Mouse (Mus musculus) thymus, postnatal 0 days (tissue): ENCODE measurements at regions not wholly inside any gene's neighbourhood (a gene's known extent, or its start where the extent isn't known, plus 50 kb on each side); places are given as distances from the start of the nearest gene placed in this dataset. TPM values are rescaled to one million over a fixed set of nuclear protein-coding genes. Genes with fewer than 3 reads are reported as not detected.
A peak's percentile ranks its signal among the peaks of the same experiment; 100 is the strongest.

ENCODE experiments used
- DNase-seq: peaks from one replicate; pipeline ENCODE4 v3.0.0-alpha.2; 2015; ENCODE audit warnings: low spot score
- microRNA-seq: library from miRNA; unstranded; fragments of <30 nt; microRNA quantifications from one replicate; pipeline ENCODE4, GENCODE M21; 2016; ENCODE audit warnings: borderline number of aligned reads

DNA sequence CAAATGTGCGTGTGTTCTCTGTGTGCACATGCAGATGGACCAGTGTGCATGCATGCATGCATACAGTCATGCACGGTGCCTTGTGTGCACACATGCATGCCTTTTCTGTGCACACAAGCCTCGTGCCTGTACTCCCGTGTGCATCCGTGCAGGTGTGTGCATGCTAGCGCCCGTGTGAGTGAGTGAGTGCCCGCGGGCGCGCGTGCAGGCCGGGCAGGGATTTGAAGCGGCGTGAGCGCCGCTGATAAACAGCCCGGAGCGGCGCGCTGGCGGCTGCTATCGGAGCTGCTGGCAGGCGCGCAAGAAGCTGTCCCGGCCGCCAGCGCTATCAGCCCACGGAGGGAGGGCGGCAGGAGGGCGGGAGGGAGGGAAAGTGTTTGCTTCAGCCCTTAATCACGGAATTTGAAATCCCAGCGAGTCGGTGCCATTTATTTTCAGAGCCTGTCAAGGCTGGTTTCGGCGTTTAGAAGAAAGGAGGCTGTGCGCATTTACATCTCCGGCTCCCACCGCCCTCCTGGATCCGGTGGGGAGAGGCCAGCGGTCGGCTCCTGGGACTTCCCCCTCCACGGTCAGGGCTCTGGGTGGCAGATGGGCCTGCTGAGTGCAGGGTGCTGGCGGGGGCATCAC, 82.1 kb downstream of the Cstad start:
- DNase-seq, result no peak

DNA sequence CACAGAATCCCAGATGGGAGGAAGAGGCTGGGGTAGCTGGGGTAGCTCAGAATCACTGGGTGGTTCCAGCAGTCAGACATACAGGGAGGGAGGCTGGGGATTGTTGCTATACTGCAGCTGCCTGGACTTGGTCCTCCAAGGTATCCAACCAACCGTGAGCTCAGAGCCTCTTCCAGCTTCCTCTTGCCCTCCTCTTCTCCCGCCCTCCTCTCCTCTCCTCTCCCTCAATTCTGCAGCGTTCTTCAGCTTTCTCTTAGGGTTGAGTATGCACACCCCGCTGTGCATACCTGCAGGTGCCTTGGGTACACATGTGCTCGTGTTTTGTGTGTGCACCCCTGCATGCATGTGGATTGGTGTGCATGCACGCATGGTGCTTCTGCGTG, 81.6 kb downstream of the Cstad start:
- no peak for DNase-seq

DNA sequence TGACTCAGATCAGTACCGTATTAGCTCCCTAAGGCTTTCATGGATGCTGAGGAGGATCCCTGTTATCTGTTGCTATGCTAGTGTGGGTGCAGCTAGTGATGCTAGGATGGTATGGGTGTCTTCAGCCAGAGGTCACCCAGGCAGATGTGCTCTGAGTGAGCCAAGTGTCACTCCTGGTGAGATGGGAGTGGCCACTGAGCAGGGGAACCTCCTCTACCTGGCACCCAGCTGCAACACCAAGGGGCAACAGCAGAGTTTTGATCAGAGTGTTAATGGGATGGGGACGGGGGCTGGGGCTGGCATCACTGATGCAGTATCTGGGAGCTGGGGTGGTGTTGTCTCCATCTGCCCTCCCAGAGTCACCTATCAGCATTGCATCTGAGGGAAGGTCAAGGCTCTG, 81.0 kb downstream of the Cstad start:
- DNase-seq, result no peak

DNA sequence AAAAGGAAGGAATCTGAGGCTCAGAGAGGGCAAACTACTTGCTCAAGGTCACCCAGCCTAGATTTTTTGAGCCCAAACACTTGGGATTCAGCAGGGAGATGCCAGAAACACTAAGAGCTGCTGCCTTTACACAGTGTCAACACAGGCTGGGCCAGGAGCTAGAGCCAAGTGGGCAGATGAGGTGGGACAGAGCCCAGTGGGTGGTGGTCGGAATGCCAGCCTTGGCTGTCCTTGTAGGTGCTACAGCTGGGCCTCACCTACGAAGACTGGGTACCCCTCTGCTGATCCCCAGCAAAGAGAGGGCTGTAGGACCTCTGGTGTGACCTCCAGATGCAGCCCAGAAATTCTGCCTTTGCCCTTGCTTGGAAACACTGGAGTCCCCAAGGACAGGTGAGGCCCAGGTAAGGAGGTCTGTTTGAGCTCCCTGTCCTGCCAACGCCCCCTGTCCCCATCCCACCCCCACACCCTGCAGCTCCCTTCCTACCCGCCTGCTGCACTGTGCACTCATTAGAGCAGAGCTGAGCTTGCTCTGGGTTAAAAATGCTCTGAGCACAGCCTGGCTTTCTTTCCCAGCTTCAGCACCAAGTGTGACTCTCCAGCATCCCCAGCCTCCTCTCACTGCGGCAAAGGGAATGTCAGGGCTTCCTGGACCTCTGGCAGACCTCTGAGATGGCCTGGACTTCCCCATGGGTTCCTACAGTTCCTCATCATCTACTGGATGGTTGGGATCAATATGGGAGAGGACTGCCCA, 76.2 kb downstream of the Cstad start:
- no peak for DNase-seq

DNA sequence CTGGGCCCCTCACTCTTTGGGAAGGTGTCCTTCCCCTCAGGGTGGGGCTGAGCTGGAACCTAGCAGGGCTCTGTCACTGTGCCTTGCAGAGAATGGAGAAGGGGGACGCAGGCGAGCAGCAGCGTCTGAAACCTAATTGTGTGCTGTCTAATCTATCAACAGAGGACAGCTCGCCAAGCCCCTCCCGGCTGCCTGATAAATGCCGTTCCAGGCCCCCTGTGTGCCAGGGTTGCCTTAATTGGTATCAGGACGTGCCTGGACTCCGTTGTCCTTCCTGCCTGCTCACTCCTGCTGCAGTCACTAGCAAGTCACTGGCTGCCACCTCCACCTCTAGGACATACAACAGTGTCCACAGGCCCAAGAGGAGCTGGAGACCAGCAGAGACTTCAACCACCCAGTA, 72.6 kb downstream of the Cstad start:
- DNase-seq, result no peak

DNA sequence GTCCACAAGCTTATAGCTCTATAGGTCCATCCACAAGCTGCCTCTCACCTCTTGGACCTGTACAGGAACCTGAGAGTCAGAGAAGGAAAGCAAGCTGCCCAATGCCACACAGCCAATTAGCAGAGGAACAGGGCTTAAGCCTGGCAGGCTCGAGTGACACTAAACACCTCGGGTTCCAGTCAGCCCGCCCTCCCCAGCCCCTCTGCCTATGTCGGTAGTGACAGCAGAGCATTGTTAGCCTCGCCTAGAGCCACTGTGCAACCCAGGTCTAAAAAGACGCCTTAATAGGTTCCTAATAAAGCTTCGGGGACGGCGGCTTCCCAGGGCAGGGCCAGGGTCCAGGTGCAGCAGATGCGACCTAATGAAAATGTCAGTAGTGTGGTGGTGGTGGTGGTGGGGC, 66.3 kb downstream of the Cstad start:
- no peak for DNase-seq

DNA sequence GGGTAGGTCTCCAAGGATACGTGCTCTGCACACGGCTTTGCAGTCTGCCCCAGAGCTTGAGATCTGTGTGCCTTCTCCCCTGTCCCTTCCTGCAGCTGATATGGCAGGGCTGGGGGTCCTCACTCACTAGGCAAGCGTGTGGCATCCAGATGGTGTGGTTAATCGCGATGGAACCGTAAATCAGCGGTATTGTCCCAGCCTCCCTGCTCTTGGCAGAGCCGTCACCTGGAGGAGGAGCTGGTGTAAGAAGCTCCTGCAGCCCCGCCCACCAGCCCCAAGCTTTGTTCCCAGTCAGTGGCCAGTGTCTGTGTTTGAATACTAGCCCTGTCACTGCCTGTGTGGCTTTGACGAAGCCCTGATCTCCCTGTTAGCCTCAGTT, 65.8 kb downstream of the Cstad start:
- peak; percentile 23 for DNase-seq

DNA sequence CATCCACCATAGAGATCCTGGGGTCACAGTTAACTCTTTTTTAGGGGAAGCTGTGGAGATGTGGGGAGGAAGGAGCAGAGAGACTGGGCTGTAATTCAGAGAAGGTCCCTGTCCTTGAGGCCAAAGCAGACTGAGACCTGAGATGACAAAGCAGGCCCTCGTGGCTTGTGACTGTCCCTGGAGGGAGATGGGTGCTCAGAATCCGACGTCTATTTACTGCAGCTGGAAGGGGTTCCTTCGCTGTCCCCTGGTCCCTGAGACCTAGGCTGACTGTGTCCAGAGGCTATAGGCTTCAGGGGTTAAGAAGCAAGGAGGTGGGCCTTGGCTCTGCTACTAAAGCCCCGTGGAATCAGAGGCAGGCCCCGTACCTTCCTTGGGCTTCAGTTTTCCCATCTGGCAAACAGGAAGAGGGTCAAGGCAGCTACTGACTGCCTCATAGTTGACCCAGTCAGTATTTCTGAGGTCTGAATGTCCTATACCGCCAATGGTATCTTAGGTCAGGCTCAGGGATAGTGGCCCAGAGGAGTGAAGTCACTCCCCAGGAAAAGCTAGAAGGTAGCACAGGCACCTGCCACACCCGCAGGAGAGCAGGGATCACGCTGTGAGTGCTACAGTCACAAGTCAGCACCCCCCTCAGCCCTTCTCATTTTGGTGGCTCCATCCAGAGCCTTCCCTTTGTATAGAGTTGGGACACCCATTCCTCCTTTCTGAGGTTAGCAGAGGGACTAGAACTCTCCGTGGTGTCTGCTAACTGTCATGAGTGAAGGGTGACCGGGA, 65.2 kb downstream of the Cstad start:
- DNase-seq, result no peak

DNA sequence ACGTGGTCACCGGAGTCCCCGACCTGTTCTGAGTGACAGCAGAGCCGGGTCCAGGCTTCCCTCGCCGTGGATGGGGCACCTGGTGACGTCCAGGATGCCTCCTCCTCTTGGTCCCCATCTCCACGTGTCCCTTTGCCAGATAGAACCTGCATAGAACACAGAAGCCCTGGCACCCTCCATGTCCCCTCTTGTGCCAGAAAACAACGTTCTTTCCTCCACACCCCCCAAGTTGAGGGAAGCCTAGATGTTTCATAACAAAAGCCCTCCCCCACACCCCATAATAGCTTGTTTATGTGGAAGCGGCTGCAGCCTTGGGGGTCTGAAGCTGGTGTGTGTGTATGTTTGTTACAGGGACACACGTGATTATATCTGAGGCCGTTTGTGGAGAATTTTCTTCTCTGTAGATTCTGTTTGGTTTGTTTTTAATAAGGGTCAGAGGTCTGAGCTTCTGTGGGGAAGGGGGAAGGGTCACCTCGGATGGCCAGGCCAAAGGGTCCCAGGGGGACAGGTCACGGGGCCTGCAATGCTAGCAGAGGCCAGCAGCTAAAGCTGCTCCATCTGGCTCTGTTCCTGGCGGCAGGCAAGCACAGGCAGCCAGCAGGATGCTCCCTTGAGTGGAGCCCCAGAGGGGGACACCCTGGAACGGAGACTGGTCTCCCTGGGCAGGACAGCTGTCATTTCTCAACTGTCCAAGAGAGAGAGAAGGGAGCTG, 64.2 kb downstream of the Cstad start:
- no peak for DNase-seq

Small RNA genes in the stretch of these regions (microRNA-seq; reads per million reads assigned to microRNA genes)
- gene Mir3089, result not detected
